Mouse (Mus musculus): ENCODE data around the gene Zfp991. TPM values are rescaled to one million over a fixed set of nuclear protein-coding genes. Genes with fewer than 3 reads are reported as not detected.
"Not testable (repeated sequence)": the region's sequence is repeated elsewhere in the genome, so short reads cannot be mapped to it uniquely, and the experiment has no call there.

Gene Zfp991
- total RNA-seq (2021), result 1 to 10 TPM; 5.4 to 8.8 TPM
- long read RNA-seq, experiment 1, partial matches to known transcripts, result 0 of 1 reads
- long read RNA-seq, experiment 1, other reads (novel, unspliced or antisense), result 1 of 1 reads
- long read RNA-seq, experiment 2, partial matches to known transcripts, result 0 of 5 reads
- long read RNA-seq, experiment 2, other reads (novel, unspliced or antisense), result 5 of 5 reads

GRCm38 (mm10) chr4:147131837-147132459 lies at the start of gene Zfp991:
Zfp991 (plus strand) TSS chr4:147132038.
- DNase-seq (ENCODE audit: low spot score in 2 of 2); H3K27ac ChIP-seq: not testable (repeated sequence)

GRCm38 (mm10) chr4:147095641-147096040 lies 36.2 kb upstream of the Zfp991 start:
- not testable (repeated sequence) for H3K27ac ChIP-seq; H3K4me3 ChIP-seq; DNase-seq (ENCODE audit: low spot score in 2 of 2)

More at GRCm38 (mm10) chr4:147131837-147132459, at the start of gene Zfp991:
- H3K4me3 ChIP-seq, result not testable (repeated sequence)

- DNase-seq (ENCODE audit: low spot score in 2 of 2), result peak in 1 of 2 experiments; percentile 31
- H3K4me3 ChIP-seq, result peak overlapping the region; percentile 40
- H3K27ac ChIP-seq, result not testable (repeated sequence)
Observed at GRCm38 (mm10) chr4:147101666-147102626, 29.9 kb upstream of the Zfp991 start.

- H3K4me3 ChIP-seq; H3K27ac ChIP-seq; DNase-seq (ENCODE audit: low spot score in 2 of 2): not testable (repeated sequence)
- peak; percentile 55 for TF ChIP-seq CTCF (conservative IDR thresholded peaks at IDR 0.05)
Observed at GRCm38 (mm10) chr4:147103814-147104213, 28.0 kb upstream of the Zfp991 start.

GRCm38 (mm10) chr4:147117839-147118238 lies 14.0 kb upstream of the Zfp991 start:
- not testable (repeated sequence) for H3K27ac ChIP-seq; DNase-seq (ENCODE audit: low spot score in 2 of 2); H3K4me3 ChIP-seq

GRCm38 (mm10) chr4:147122286-147122685 lies 9.6 kb upstream of the Zfp991 start:
- H3K27ac ChIP-seq; DNase-seq (ENCODE audit: low spot score in 2 of 2); H3K4me3 ChIP-seq: not testable (repeated sequence)

GRCm38 (mm10) chr4:147123797-147124196 lies 8.0 kb upstream of the Zfp991 start:
- H3K27ac ChIP-seq; H3K4me3 ChIP-seq; DNase-seq (ENCODE audit: low spot score in 2 of 2): not testable (repeated sequence)

GRCm38 (mm10) chr4:147124400-147125306 lies 7.2 kb upstream of the Zfp991 start:
- peak overlapping the region; percentile 50 for H3K4me3 ChIP-seq
- not testable (repeated sequence) for DNase-seq (ENCODE audit: low spot score in 2 of 2); H3K27ac ChIP-seq

GRCm38 (mm10) chr4:147125326-147125725 lies 6.5 kb upstream of the Zfp991 start:
- not testable (repeated sequence) for DNase-seq (ENCODE audit: low spot score in 2 of 2); H3K27ac ChIP-seq
- peak overlapping the region; percentile 50 for H3K4me3 ChIP-seq

- H3K27ac ChIP-seq; DNase-seq (ENCODE audit: low spot score in 2 of 2); H3K4me3 ChIP-seq: not testable (repeated sequence)
Observed at GRCm38 (mm10) chr4:147125870-147126269, 6.0 kb upstream of the Zfp991 start.

GRCm38 (mm10) chr4:147126435-147126834 lies 5.4 kb upstream of the Zfp991 start:
- H3K27ac ChIP-seq; DNase-seq (ENCODE audit: low spot score in 2 of 2); H3K4me3 ChIP-seq: not testable (repeated sequence)

- not testable (repeated sequence) for H3K4me3 ChIP-seq; DNase-seq (ENCODE audit: low spot score in 2 of 2); H3K27ac ChIP-seq
Observed at GRCm38 (mm10) chr4:147127137-147127536, 4.7 kb upstream of the Zfp991 start.

GRCm38 (mm10) chr4:147128152-147128551 lies 3.7 kb upstream of the Zfp991 start:
- not testable (repeated sequence) for DNase-seq (ENCODE audit: low spot score in 2 of 2); H3K4me3 ChIP-seq; H3K27ac ChIP-seq

GRCm38 (mm10) chr4:147133596-147133995 lies 1.8 kb downstream of the Zfp991 start:
- H3K27ac ChIP-seq; DNase-seq (ENCODE audit: low spot score in 2 of 2); H3K4me3 ChIP-seq: not testable (repeated sequence)

- not testable (repeated sequence) for H3K4me3 ChIP-seq; DNase-seq (ENCODE audit: low spot score in 2 of 2); H3K27ac ChIP-seq
Observed at GRCm38 (mm10) chr4:147141757-147142156, 9.9 kb downstream of the Zfp991 start.

- H3K4me3 ChIP-seq; DNase-seq (ENCODE audit: low spot score in 2 of 2); H3K27ac ChIP-seq: not testable (repeated sequence)
Observed at GRCm38 (mm10) chr4:147165282-147165681, 33.4 kb downstream of the Zfp991 start.

- DNase-seq (ENCODE audit: low spot score in 2 of 2); H3K4me3 ChIP-seq; H3K27ac ChIP-seq: not testable (repeated sequence)
Observed at GRCm38 (mm10) chr4:147170547-147170946, 38.7 kb downstream of the Zfp991 start.

Measured in layer of hippocampus, adult 2 months (tissue).